ENCODE assay signal across 9 mouse cellular contexts in genomic region chr1:80576898-80577297, GRCm38 (mm10).
A peak's percentile ranks its signal among the peaks of the same experiment; 100 is the strongest.
DNase-seq lines count a peak whose midpoint lies in the region; ATAC-seq and TF ChIP-seq lines count a peak whose summit lies in the region.
"Had no signal": no experiment of that assay in that cellular context is flagged by ENCODE, and none has a peak within 500 bp of the region (broad histone marks: within the 10 kb centered on the region; RNA-seq: fewer than 3 reads in every experiment).

No protein-coding gene starts in this region.

- H3K4me1 ChIP-seq in midbrain, postnatal 0 days (ENCODE audit: insufficient read depth, low read length) = no peaks in the 10 kb centered on the region
- H3K4me1 ChIP-seq in midbrain, embryonic 13.5 days (replicated peaks) = no peaks in the 10 kb centered on the region
- no peaks in the 10 kb centered on the region for H3K4me1 ChIP-seq in lung, adult 2 months (ENCODE audit: control insufficient read depth, insufficient read depth, low read length)
- H3K4me1 ChIP-seq: embryonic facial prominence, embryonic 12.5 days had no signal

- no peaks in the 10 kb centered on the region for H3K9me3 ChIP-seq in midbrain, postnatal 0 days (ENCODE audit: low read length)
- H3K9me3 ChIP-seq in midbrain, embryonic 13.5 days = no peaks in the 10 kb centered on the region
- H3K9me3 ChIP-seq: embryonic facial prominence, embryonic 12.5 days had no signal

- TF ChIP-seq CTCF in midbrain, postnatal 0 days (IDR thresholded peaks at IDR 0.05) = peak; percentile 41; the same call in 1 of the 2 replicates
- peak; percentile 9; the same call in 1 of the 2 replicates for TF ChIP-seq CTCF in lung, adult 2 months (IDR thresholded peaks at IDR 0.05; ENCODE audit: insufficient read depth, low read length)

- no peaks in the 10 kb centered on the region for H3K27me3 ChIP-seq in midbrain, postnatal 0 days (ENCODE audit: insufficient read depth, low read length)
- H3K27me3 ChIP-seq in midbrain, embryonic 13.5 days = no peaks in the 10 kb centered on the region
- H3K27me3 ChIP-seq: embryonic facial prominence, embryonic 12.5 days had no signal

- no peak overlapping the region for H3K9ac ChIP-seq in midbrain, postnatal 0 days (replicated peaks; ENCODE audit: low read length, poor library complexity, severe bottlenecking)
- no peak overlapping the region for H3K9ac ChIP-seq in midbrain, embryonic 13.5 days (replicated peaks)
- H3K9ac ChIP-seq: embryonic facial prominence, embryonic 12.5 days had no signal

- DNase-seq in cerebellum, postnatal 14 days = peak; percentile 10 to 25
- no peak for DNase-seq in cerebellum, postnatal 4 days (ENCODE audit: low spot score in 2 of 2)
- no peak for DNase-seq in midbrain, postnatal 0 days (ENCODE audit: low spot score)
- DNase-seq in lung, adult 2 months = no peak
- peak; percentile 69 for DNase-seq in thymus, postnatal 25 days
- DNase-seq in cerebellum, adult 11 months = no peak
- no peak for DNase-seq in urinary bladder, adult 2 months (ENCODE audit: low spot score)

- WGBS in midbrain, postnatal 0 days = 81% methylated on average over 2 of the region's 2 CpGs
- 78% methylated on average over 2 of the region's 2 CpGs for WGBS in midbrain, embryonic 13.5 days
- WGBS in lung, adult 2 months = 84% methylated on average over 2 of the region's 2 CpGs

- H3K4me3 ChIP-seq in midbrain, postnatal 0 days (ENCODE audit: low read depth, low read length) = no peak overlapping the region
- H3K4me3 ChIP-seq in midbrain, embryonic 13.5 days (replicated peaks) = no peak overlapping the region
- H3K4me3 ChIP-seq in lung, adult 2 months (replicated peaks; ENCODE audit: extremely low read depth, low read depth, low read length) = no peak overlapping the region
- H3K4me3 ChIP-seq: embryonic facial prominence, embryonic 12.5 days had no signal

- H3K36me3 ChIP-seq in midbrain, postnatal 0 days (ENCODE audit: insufficient read depth, low read length) = no peaks in the 10 kb centered on the region
- H3K36me3 ChIP-seq in midbrain, embryonic 13.5 days = no peaks in the 10 kb centered on the region
- H3K36me3 ChIP-seq: embryonic facial prominence, embryonic 12.5 days had no signal

- no peak overlapping the region for H3K27ac ChIP-seq in midbrain, postnatal 0 days (ENCODE audit: low read depth, low read length)
- H3K27ac ChIP-seq in midbrain, embryonic 13.5 days = no peak overlapping the region
- H3K27ac ChIP-seq: embryonic facial prominence, embryonic 12.5 days had no signal

- no peak overlapping the region for H3K4me2 ChIP-seq in midbrain, postnatal 0 days (ENCODE audit: low read depth, low read length, poor library complexity, severe bottlenecking)
- no peak overlapping the region for H3K4me2 ChIP-seq in midbrain, embryonic 13.5 days (replicated peaks)
- H3K4me2 ChIP-seq: embryonic facial prominence, embryonic 12.5 days had no signal

- no peak for TF ChIP-seq POLR2A in lung, adult 2 months (IDR thresholded peaks at IDR 0.05; ENCODE audit: borderline replicate concordance, extremely low read depth, low read depth, low read length)

- no peak for ATAC-seq in midbrain, postnatal 0 days (ENCODE audit: low FRiP score)
- ATAC-seq in midbrain, embryonic 13.5 days = no peak

Comparison
In these comparisons a context has a peak if more than half of its experiments do, and no peak if none do; other contexts are left out.
1. DNase-seq: peak in cerebellum, postnatal 14 days (2 of 2) and thymus, postnatal 25 days (single experiment); none in cerebellum, postnatal 4 days (0 of 2), midbrain, postnatal 0 days (single experiment), lung, adult 2 months (single experiment), cerebellum, adult 11 months (single experiment) and urinary bladder, adult 2 months (single experiment).